Mouse (Mus musculus): ENCODE results near the gene Lcn9.

DNA sequence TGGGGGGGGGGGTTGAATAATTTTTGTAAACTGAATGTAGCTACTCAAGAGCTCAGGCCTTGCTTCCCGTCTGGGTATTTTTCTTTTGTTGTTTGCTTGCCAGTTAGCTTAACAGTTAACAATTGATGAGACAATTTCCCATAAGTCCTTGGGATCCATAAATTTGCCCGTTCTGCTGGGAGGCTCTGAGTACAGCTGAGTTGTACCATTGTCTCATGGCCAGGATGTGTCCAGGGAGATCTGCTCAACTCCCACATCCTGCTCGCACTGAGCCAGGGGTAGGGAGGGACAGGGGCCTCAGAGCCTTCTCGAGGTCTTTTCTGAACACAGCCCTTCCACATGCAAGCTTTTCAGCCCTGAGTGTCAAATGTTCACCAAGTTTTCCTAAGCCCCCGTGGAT lies 24.9 kb upstream of the Lcn9 start:
- TF ChIP-seq E2F4 (IDR thresholded peaks at IDR 0.05; ENCODE audit: insufficient read depth) (no peak), POLR2A (IDR thresholded peaks at IDR 0.05; ENCODE audit: insufficient read length, low read depth) (no peak), TCF12 (IDR thresholded peaks at IDR 0.05; ENCODE audit: insufficient read depth, poor library complexity, severe bottlenecking) (no peak), MAX (IDR thresholded peaks at IDR 0.05; ENCODE audit: low read depth) (no peak), MYOG (IDR thresholded peaks at IDR 0.05; ENCODE audit: control insufficient read depth in 1 of 3, insufficient read depth in 1 of 3, insufficient read length in 2 of 3, low read depth in 2 of 3) (no peak), MYOD1 (IDR thresholded peaks at IDR 0.05; ENCODE audit: control insufficient read depth in 1 of 3, insufficient read length in 2 of 3, low read depth in 2 of 3) (no peak), USF1 (IDR thresholded peaks at IDR 0.05; ENCODE audit: low read depth) (no peak), POLR2AphosphoS2 (IDR thresholded peaks at IDR 0.05; ENCODE audit: insufficient read length, low read depth) (no peak), SRF (IDR thresholded peaks at IDR 0.05; ENCODE audit: control insufficient read depth, insufficient read length, low read depth) (no peak), CEBPB (IDR thresholded peaks at IDR 0.05; ENCODE audit: insufficient read depth, poor library complexity, severe bottlenecking) (no peak), REST (IDR thresholded peaks at IDR 0.05; ENCODE audit: insufficient read depth, insufficient read length) (no peak), TCF3 (IDR thresholded peaks at IDR 0.05; ENCODE audit: insufficient read length, low read depth) (no peak)

Data from myocyte (in vitro differentiated cells).